Mouse (Mus musculus) embryonic facial prominence, embryonic 10.5 days (tissue): Measurements from ENCODE around the gene Fbxw15. TPM values are rescaled to one million over a fixed set of nuclear protein-coding genes. Genes with fewer than 3 reads are reported as not detected.
"Not testable (repeated sequence)": the region's sequence is repeated elsewhere in the genome, so short reads cannot be mapped to it uniquely, and the experiment has no call there.

Experiments used
- DNase-seq: peaks from one replicate; pipeline ENCODE4 v3.0.0-alpha.2; 2017; ENCODE audit warnings: low spot score
- H3K27ac ChIP-seq: fragments of 300-500 bp; sonication (generic); replicated peaks from 2 replicates; pipeline ENCODE4 v1.5.1; 2016; ENCODE audit warnings: mild to moderate bottlenecking
- H3K27me3 ChIP-seq: fragments of 300-500 bp; sonication (generic); replicated peaks from 2 replicates; pipeline ENCODE4 v1.6.1; 2016; ENCODE audit warnings: low read depth, mild to moderate bottlenecking; ENCODE audit not compliant: poor library complexity, severe bottlenecking
- H3K36me3 ChIP-seq: fragments of 300-500 bp; sonication (generic); replicated peaks from 2 replicates; pipeline ENCODE4 v1.6.1; 2016; ENCODE audit warnings: mild to moderate bottlenecking, moderate library complexity
- H3K4me1 ChIP-seq: fragments of 300-500 bp; sonication (generic); 2 replicates; pipeline ENCODE4 v1.6.1; 2016
- H3K4me3 ChIP-seq: fragments of 300-500 bp; sonication (generic); 2 replicates; pipeline ENCODE4 v1.5.1; 2016; ENCODE audit warnings: mild to moderate bottlenecking, moderate library complexity
- H3K9me3 ChIP-seq: fragments of 300-500 bp; sonication (generic); 2 replicates; pipeline ENCODE4 v1.6.1; 2016; ENCODE audit warnings: mild to moderate bottlenecking
- whole genome bisulfite sequencing: fragments of 180-500 bp; shearing (Covaris S2); methylation state at CpG from one replicate; pipeline ENCODE4 v1.1.7; 2016; 5-methylcytosine and 5-hydroxymethylcytosine counted together
- polyA plus RNA-seq: library from polyadenylated mRNA; unstranded; fragments of >200 nt; fragmentation: Nextera tagmentation; extraction: Ambion mirVana; gene quantifications from 2 replicates; pipeline ENCODE4 v1.2.1, GENCODE M21; 2016

Gene Fbxw15
- polyA plus RNA-seq: not detected in 2 replicates

GRCm38 (mm10) chr9:109568162-109568561, at the start of gene Fbxw15:
TSS of gene Fbxw15 (minus strand) at chr9:109568262.
- H3K36me3 ChIP-seq, H3K27ac ChIP-seq, H3K27me3 ChIP-seq, H3K9me3 ChIP-seq, H3K4me3 ChIP-seq, DNase-seq, H3K4me1 ChIP-seq: not testable (repeated sequence)
- 89% methylated on average over 4 of the region's 4 CpGs for WGBS

DNA sequence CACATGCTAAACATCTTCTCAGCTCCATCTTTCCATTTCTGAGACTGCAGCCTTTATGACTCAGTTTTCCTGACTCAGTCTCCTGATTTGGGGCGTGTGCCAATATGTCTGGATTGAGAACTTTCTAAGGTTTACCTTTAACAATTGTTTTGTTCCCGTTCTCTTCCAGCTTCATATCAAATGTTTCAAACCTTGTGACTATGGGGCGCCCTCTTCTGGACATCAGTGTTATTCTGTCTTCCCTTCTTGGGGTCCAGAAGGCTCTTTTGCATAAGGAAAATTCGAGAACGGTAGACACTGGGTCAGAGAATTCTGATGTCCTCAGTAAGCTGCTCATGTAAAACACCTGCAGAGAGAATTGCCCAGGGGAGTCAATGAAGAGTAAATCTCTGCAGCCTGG, 38.8 kb upstream of the Fbxw15 start:
- not testable (repeated sequence) for H3K4me1 ChIP-seq, H3K27me3 ChIP-seq, H3K9me3 ChIP-seq, H3K4me3 ChIP-seq, H3K27ac ChIP-seq, H3K36me3 ChIP-seq
- DNase-seq: peak; percentile 15
- whole genome bisulfite sequencing: 45% methylated on average over 5 of the region's 5 CpGs

- H3K4me1 ChIP-seq, H3K9me3 ChIP-seq, H3K4me3 ChIP-seq, H3K27ac ChIP-seq, H3K36me3 ChIP-seq, H3K27me3 ChIP-seq, DNase-seq: not testable (repeated sequence)
- 61% methylated on average over 2 of the region's 2 CpGs for WGBS
Observed at GRCm38 (mm10) chr9:109602128-109602527, 34.1 kb upstream of the Fbxw15 start.

DNA sequence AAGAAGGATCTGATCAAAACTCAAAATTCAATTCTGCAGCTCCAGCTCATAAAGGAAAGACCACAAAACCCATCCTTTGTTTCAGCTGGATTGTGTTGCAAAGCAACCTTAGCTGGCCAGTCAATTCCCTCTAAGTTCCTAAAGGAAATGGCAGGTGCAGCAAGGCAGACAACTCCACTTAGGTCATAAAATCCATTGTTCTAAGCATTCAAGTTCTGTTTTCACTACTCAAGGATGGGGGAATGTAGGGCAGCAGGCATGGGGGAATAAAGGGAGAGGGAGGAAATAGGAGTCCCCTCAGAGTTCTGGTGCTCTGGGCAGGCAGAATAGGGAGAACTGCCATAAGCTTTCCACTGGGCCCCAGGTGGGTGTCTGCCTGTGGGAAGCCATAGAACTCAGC, 29.2 kb upstream of the Fbxw15 start:
- Histone ChIP-seq H3K4me3 (no peak overlapping the region), H3K36me3 (no peaks in the 10 kb centered on the region), H3K4me1 (no peaks in the 10 kb centered on the region), H3K9me3 (0 out of 2 replicates have a peak, but pooled peaks cover 2% of the 10 kb centered on the region), H3K27me3 (no peaks in the 10 kb centered on the region), H3K27ac (no peak overlapping the region)
- DNase-seq: no peak

DNA sequence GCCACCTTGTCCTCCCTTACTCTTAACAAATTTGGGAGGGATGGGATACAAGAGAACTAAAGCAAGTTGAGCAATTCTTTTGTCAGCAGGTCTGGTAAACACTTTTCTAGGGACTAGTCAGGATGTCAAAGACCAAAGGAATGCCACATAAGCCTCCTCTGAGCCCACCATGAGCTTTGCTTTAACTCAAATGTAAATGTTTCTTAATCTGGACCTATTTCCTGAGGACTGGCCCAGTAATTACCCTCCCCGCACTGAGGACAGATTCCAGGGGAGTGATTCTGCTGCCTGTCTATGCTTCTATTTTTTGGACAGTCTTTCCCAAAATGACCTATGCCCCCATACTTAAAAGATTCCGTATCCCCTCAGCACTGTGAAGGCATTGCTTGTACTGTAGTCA, 26.8 kb upstream of the Fbxw15 start:
- no peaks in the 10 kb centered on the region for H3K4me1 ChIP-seq
- DNase-seq: no peak
- H3K27ac ChIP-seq: no peak overlapping the region
- H3K27me3 ChIP-seq: no peaks in the 10 kb centered on the region
- H3K4me3 ChIP-seq: no peak overlapping the region
- H3K9me3 ChIP-seq: 0 out of 2 replicates have a peak, but pooled peaks cover 4% of the 10 kb centered on the region
- no peaks in the 10 kb centered on the region for H3K36me3 ChIP-seq
- WGBS: 73% methylated on average over 2 of the region's 2 CpGs

DNA sequence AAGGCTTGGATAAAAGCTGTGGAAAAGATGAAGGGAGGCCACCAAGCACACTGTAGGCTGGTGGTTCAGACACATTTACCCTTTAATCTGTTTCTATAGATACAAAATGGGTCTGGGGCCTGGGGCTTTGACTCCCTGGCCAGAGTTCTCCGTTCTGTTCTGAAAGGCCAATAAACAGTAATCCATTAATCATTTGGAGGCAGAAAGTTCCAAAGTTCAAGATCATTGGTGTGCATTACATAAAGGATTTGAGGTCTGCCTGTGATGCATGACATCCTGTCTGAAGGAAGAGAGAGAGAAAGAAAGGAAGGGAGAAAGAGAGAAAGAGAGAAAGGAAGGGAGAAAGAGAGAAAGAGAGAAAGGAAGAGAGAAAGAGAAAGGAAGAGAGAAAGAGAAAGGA, 2.5 kb downstream of the Fbxw15 start:
- no peaks in the 10 kb centered on the region for H3K9me3 ChIP-seq
- no peaks in the 10 kb centered on the region for H3K27me3 ChIP-seq
- no peaks in the 10 kb centered on the region for H3K36me3 ChIP-seq
- H3K27ac ChIP-seq: no peak overlapping the region
- WGBS: 77% methylated on average over 1 of the region's 1 CpGs
- DNase-seq: no peak
- no peak overlapping the region for H3K4me3 ChIP-seq
- no peaks in the 10 kb centered on the region for H3K4me1 ChIP-seq

DNA sequence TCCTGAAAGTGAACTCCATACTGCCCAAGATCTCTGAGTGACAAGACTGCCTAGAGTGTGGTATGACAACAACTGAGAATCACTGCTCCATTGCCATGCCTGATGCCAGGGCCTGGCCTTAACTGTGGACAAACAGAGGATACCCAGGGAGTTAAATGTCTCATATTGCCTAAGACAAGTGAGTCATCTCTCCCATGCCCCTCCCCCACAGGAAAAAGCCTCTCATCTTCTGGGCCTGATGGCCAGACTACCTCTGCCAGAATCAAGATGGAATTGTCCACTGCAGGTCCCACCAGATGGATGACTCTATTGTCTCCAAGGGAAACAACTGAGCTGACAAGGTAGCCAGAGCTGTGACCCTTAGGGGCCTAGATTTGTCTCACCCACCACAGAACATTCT, 6.0 kb downstream of the Fbxw15 start:
- not testable (repeated sequence) for H3K9me3 ChIP-seq, DNase-seq, H3K27me3 ChIP-seq, H3K4me3 ChIP-seq, H3K36me3 ChIP-seq, H3K27ac ChIP-seq, H3K4me1 ChIP-seq

GRCm38 (mm10) chr9:109552483-109552882, 15.6 kb downstream of the Fbxw15 start:
- no peaks in the 10 kb centered on the region for H3K27me3 ChIP-seq
- no peak overlapping the region for H3K4me3 ChIP-seq
- no peak overlapping the region for H3K27ac ChIP-seq
- H3K4me1 ChIP-seq: no peaks in the 10 kb centered on the region
- H3K36me3 ChIP-seq: no peaks in the 10 kb centered on the region
- no peak for DNase-seq
- 80% methylated on average over 3 of the region's 3 CpGs for WGBS
- no peaks in the 10 kb centered on the region for H3K9me3 ChIP-seq

DNA sequence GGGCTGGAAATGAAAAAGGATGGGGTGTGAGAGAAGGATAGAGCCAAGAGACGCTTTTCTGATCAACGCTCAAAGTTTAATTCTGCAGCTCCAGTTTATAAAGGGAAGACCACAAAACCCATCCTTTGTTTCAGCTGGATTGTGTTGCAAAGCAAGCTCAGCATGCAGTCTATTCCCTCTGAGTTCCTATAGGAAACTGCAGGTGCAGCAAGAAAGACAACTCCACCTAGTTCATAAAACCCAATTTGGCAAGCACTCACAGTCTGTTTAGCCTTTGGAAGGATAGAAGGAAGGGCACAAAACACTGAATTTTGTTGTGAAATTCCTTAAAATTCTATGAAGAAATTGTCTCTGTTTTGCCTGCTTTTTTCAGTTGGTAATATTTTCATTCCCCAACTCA, 18.4 kb downstream of the Fbxw15 start:
- 20% methylated on average over 2 of the region's 2 CpGs for WGBS
- H3K27ac ChIP-seq, H3K9me3 ChIP-seq, DNase-seq, H3K27me3 ChIP-seq, H3K4me1 ChIP-seq, H3K36me3 ChIP-seq, H3K4me3 ChIP-seq: not testable (repeated sequence)

- Histone ChIP-seq H3K4me3 (no peak overlapping the region), H3K27ac (no peak overlapping the region), H3K9me3 (no peaks in the 10 kb centered on the region), H3K4me1 (no peaks in the 10 kb centered on the region), H3K36me3 (no peaks in the 10 kb centered on the region), H3K27me3 (no peaks in the 10 kb centered on the region)
- WGBS: 81% methylated on average over 5 of the region's 5 CpGs
- no peak for DNase-seq
Observed at GRCm38 (mm10) chr9:109523385-109524064, 44.5 kb downstream of the Fbxw15 start.

Other genes starting within 250 kb of the Fbxw15 start
- gene Fbxw28, start 228.6 kb downstream of the Fbxw15 start, polyA plus RNA-seq: not detected in 2 replicates
- gene Fbxw22, start 164.0 kb downstream of the Fbxw15 start, polyA plus RNA-seq: not detected in 2 replicates
- gene Fbxw16, start 119.1 kb downstream of the Fbxw15 start, polyA plus RNA-seq: not detected in 2 replicates
- gene Fbxw19, start 72.4 kb downstream of the Fbxw15 start, polyA plus RNA-seq: not detected in 2 replicates
- not detected in 2 replicates for gene Fbxw24, start 57.8 kb upstream of the Fbxw15 start, polyA plus RNA-seq
- not detected in 2 replicates for gene Fbxw25, start 96.4 kb upstream of the Fbxw15 start, polyA plus RNA-seq
- not detected in 2 replicates for gene Fbxw18, start 134.4 kb upstream of the Fbxw15 start, polyA plus RNA-seq
- not detected in 2 replicates for gene Fbxw26, start 177.8 kb upstream of the Fbxw15 start, polyA plus RNA-seq
- not detected in 2 replicates for gene Fbxw27, start 222.4 kb upstream of the Fbxw15 start, polyA plus RNA-seq
- not detected in 2 replicates for gene Spink8, start 244.0 kb upstream of the Fbxw15 start, polyA plus RNA-seq